Mouse (Mus musculus) midbrain, embryonic 14.5 days (tissue): ENCODE measurements around the gene Ift122. TPM values are rescaled to one million over a fixed set of nuclear protein-coding genes. Genes with fewer than 3 reads are reported as not detected.

Source experiments
- polyA plus RNA-seq: library from polyadenylated mRNA; unstranded; fragments of >200 nt; fragmentation: Nextera tagmentation; extraction: Ambion mirVana; gene quantifications from 2 replicates; pipeline ENCODE4 v1.2.1, GENCODE M21; 2014

The Ift122 gene
- polyA plus RNA-seq, 1 experiment from 2014 or later: 28.1 TPM

Other genes with a start within 250 kb of the Ift122 start
- gene Raf1, start 176.8 kb upstream of the Ift122 start, polyA plus RNA-seq: 148 and 179 TPM in 2 replicates
- 0.66 and 1.4 TPM in 2 replicates for gene Tmem40, start 91.1 kb upstream of the Ift122 start, polyA plus RNA-seq
- 9.0 and 12.6 TPM in 2 replicates for gene Cand2, start 78.9 kb upstream of the Ift122 start, polyA plus RNA-seq
- gene Rpl32, start 44.7 kb upstream of the Ift122 start, polyA plus RNA-seq: 1,221 and 1,292 TPM in 2 replicates
- 2.5 and 3.2 TPM in 2 replicates for gene Efcab12, start 15.1 kb upstream of the Ift122 start, polyA plus RNA-seq
- gene Mbd4, start 99 bp upstream of the Ift122 start, polyA plus RNA-seq: 5.3 and 10.2 TPM in 2 replicates
- gene Rho, start 78.3 kb downstream of the Ift122 start, polyA plus RNA-seq: 0.07 and 0.59 TPM in 2 replicates
- not detected in 2 replicates for gene H1foo, start 91.5 kb downstream of the Ift122 start, polyA plus RNA-seq
- 3.9 and 9.0 TPM in 2 replicates for gene Plxnd1, start 141.5 kb downstream of the Ift122 start, polyA plus RNA-seq